Mouse (Mus musculus) left cerebral cortex, postnatal 14 days (tissue): ENCODE data around the gene Dlst. TPM values are rescaled to one million over a fixed set of nuclear protein-coding genes. Genes with fewer than 3 reads are reported as not detected.
"Not testable (repeated sequence)": the region's sequence is repeated elsewhere in the genome, so short reads cannot be mapped to it uniquely, and the experiment has no call there.

Experiments used
- DNase-seq, 2 experiments: peaks; one replicate each; pipeline ENCODE4 v3.0.0; 2021 to 2022; ENCODE audit warnings: low spot score in 2 of 2, mixed read lengths in 1 of 2
- intact Hi-C: fragments of 180-260 bp; cut with DNase I; formaldehyde crosslinking; loops from one replicate; pipeline ENCODE4 v1.15.1; 2025
- total RNA-seq, 2 experiments: library from RNA; stranded (reverse); gene quantifications; 2 replicates each; pipeline ENCODE4 v1.2.3; 2021

Gene Dlst
- total RNA-seq, 2 experiments from 2014 or later: 173 TPM

DNA sequence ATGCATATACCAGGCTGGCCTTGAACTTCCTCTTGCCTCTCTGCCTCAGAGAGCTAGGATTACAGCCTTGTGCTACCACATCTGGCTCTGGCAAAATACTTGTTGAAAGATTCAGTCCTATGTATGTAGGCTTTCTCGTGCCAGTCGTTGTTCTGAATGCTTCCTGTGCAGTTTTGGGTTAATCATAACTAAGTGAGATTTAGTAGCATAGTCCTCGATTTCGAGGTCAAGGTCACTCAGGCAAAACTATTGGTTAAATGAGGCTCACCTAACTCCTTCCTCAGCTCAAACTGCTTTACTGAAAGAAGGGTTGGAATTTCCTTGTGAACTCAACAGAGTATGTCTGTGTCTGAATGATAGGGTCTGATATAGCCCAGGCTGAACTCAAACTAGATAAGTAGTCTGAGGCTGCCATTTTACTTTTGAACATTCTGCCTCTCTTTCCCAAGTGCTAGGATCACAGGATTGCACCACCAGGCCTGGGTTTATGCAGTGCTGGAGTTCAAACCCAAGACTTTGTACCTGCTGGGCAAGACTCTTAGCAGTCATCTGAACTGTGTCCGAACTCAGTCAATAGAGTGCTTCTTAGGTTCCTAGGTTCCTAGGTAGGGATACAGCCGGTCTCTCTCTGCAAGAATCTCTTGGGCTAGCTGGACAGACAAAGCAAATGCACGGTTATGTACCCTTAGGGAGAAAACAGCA lies 2.1 kb downstream of the Dlst start:
- DNase-seq: no peak
- intact Hi-C loops: no loop called here

DNA sequence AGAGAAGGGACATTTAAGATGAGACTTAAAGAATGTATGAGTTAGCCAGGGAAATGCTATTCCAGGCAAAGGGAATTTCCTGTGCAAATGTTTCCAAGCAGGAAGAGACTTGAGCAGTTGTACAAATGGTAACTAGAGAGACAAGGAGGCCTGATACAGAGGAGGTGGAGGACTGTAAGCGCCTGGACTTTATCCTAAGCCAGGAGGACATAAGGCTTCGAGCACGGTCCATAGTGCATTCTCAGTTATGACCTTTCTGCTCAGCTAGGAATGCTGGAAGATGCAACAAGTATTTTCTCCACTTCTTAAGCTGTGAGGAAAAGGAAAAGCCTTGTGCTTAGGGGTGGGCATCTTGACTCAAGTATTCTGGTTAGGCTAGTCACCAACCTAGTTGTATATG lies 2.7 kb downstream of the Dlst start:
- DNase-seq: no peak
- intact Hi-C loops: no loop called here

DNA sequence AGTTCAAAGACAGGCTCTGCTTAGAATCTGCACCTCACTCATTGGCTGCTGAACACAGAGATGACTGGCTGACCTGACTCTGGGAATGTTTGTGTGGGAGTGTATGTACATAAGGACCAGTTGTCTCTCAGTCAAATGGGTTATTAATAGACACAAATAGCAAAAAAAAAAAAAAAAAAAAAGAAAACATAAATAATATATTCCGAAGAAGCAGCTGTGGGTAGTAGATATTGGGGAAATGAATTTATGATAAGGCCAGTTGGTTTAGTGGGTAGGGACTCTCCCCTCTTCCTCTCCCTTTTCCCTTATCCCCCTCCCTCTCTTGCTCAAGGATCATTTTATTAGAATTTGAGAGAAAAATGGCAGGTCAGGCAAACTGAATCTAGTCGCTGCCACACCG lies 3.3 kb downstream of the Dlst start:
- no peak for DNase-seq
- intact Hi-C loops: no loop called here

DNA sequence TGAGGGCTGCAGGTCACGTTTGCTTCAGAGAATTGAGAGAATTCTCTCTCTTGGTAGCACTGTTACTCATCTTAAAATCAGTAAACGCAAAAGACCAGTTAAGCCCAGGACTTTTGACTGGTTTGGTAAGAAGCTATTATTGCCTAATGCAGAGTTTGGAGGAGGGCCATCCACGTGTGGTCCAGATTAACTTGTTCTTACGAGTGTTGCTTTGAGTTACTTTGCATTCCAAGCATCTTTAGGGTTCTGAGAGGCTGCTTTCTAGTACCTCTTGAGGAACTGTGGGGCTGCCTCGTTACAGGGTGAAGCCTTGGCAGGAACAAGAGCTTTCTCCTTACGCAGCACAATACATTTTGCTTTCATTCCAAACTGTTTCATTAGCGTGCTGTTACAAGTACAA lies 5.0 kb downstream of the Dlst start:
- intact Hi-C loops: no loop called here
- no peak for DNase-seq

DNA sequence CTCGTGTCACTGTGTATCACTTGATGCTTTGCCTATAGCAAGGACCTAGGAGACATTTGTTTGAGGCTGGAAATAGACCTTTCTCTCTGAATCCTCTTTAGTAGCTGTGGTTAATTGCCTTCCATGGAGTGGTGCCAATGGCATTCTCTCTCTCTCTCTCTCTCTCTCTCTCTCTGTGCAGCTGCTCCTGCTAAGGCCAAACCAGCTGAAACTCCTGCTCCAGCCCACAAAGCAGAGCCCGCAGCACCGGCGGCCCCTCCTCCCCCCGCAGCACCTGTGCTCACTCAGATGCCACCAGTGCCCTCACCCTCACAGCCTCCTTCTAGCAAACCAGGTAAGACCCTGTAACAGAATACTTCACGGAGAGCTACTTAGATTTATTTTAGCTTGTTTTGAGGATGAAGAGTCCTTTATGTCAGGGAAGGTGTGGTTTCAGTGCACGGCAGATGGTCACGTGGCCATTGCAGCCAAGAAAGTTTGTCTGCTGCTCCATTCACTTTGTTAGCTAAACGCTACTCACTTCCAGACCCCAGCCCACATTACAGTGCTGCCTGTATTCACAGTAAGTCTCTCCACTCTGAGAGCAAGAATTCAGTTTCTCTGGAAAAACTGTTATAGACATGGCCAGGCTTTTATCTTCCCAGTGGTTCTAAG lies 11.3 kb downstream of the Dlst start:
- DNase-seq: no peak
- intact Hi-C loops: no loop called here

DNA sequence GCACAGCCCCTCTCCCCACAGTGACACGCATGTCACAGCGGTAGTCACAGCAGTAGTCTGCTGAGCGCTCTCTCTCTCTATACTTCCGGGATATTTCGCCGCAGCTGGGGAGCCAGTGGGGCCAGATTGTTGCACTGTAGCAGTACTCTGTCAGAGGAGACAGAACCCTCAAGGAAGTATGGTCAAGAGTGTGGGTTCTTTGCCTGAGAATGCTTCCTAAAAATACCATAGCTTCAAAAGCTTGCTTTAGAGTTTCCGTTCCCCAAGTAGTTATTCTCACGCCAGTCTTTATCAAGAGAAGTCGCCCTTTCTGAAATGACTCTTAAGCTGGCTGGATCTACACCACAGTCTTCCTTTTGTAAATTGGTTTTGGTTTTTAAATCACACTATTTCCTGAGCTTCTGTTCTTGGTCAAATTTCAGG lies 12.5 kb downstream of the Dlst start:
- intact Hi-C loops: no loop called here
- DNase-seq: no peak

DNA sequence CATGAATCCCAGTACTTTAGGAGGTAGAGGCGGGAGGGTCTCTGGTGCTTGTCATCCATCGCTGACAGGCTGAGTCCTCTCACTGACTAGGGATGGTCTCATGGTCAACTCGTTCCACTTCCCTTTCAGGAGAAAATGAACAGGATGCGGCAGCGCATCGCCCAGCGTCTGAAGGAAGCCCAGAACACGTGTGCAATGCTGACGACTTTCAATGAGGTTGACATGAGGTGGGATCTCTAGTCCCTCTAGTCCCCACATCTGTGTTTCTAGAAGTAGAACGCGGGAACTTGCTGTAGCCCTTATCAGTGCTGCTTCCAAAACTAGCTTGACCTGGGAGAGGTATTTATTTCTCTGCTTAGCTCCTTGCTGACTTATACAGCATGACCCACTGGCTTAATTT lies 13.0 kb downstream of the Dlst start:
- no peak for DNase-seq
- intact Hi-C loops: no loop called here

DNA sequence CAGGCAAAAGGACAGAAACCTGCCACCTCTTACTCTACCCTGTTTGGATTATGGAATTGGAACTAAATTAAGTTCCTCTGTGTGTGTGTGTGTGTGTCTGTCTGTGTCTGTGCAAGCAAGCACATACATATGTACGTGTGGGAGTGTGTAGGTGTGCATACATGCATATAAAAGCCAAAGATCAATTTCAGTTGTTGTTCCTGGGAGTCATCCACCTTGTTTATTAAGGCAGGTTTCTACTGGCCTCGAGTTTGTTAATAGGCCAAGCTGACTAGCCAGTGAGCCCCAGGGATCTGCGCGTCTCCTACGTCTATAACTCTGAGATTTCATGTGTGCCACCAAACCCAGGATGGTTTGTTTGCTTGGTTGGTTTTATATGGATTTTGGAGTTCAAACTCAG lies 14.1 kb downstream of the Dlst start:
- intact Hi-C loops: no loop called here
- no peak for DNase-seq

DNA sequence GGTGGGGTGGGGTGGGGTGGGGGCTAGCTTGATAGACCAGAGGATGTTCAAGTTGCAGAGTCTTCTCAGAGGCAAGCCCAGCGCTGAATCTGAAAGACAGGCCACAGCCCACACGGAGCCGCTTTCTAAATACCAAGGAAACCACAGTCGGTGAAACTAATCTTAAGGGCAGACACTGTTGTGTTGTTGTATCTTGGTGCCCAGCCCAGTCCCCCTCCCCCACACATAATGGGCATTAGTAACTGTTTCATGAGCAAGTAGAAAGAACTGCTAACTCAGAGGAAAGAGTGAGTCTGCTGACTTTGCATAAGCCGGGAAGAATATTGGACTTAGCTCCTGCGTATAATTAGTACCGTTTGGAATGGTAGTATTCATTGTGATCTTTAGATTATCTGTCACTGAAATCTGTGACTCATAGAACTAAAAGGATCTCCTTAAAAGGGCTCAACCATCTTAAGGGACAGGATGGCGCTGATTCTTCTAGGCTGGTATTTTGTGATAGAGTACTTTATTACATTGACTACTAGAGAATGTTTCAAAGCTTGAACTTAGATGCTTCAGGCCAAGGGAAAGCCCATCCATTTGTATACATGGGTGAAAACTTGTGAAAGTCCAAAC lies 16.5 kb downstream of the Dlst start:
- DNase-seq: no peak
- intact Hi-C loops: no loop called here

DNA sequence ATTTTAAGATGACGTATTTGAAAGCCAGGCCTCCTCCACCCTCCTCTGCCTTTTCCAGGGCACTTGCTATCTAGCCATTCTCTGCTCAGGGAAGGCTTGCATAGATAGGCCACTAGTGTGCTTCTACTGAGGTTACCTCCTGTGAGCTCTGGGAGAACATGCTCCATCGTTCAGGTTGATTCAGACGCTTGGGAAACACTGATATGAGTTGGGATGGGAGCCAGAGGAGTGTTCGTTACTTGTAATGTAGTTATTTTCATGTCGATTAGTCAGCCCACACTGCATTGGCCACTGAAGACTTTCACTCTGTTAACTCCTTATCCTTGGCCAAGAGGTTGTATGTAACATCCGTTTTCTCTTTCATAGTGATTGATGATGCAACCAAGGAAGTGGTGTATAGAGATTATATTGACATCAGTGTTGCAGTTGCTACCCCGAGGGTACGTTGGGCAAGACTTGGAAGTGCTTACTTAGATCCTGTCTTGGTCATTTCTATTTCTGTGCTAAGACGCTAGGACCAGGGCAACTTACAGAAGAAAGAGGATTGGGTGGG lies 18.9 kb downstream of the Dlst start:
- DNase-seq: no peak
- intact Hi-C loops: no loop called here

DNA sequence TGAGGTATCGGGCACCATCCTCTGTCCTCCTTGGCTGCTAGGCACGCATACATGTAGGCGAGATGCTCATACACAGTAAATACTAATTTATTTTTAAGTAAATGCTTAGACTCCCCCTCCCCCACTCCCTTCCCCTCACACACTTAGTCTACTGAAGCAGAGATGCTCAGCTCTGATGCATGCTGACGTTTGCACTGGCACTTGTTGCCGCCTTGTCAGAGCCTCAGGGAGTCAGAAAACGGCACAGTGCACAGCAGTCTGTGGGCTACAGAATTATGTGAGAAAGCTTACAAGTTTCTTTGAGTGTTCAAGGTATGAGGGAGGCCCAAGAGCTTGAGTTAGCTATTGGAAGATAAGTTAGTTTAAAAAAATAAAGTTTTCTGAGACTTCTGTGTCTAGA lies 20.7 kb downstream of the Dlst start:
- DNase-seq: no peak
- intact Hi-C loops: no loop called here

DNA sequence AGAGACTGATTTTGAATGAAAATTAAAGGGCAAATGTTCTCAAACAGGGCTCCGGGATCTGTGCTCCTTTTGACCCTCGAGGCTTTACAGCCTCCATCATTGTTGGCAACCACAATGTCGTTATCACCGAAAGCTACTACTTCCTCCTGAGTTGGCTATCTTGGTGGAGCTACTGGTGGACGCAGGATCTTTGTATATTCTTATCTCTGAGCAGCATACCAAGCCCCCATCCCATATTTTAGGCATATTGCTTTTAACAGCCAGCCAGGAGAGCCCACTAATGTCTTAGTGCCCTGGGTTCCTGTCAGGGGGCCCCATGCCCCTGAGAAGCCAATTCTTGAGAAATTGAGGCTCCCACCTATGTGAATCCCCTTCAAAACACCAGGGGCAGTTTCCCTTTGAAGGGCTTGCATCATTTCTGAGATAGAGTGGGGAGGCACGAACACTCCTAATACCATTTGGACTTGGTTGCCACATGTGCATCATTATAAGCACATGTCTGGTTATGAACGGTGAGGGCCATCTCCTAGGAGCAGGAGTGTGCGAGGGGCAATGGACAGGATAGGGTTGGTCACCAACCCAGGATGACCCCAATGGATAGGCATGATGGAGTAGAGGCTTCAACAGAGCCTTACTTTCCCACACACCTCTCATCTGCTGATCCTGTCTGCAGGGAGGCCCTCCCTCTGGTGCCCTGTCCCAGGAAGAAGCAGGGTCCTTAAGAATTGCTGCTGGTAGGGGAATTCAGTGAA lies 23.6 kb downstream of the Dlst start:
- intact Hi-C loops: no loop called here
- no peak for DNase-seq

DNA sequence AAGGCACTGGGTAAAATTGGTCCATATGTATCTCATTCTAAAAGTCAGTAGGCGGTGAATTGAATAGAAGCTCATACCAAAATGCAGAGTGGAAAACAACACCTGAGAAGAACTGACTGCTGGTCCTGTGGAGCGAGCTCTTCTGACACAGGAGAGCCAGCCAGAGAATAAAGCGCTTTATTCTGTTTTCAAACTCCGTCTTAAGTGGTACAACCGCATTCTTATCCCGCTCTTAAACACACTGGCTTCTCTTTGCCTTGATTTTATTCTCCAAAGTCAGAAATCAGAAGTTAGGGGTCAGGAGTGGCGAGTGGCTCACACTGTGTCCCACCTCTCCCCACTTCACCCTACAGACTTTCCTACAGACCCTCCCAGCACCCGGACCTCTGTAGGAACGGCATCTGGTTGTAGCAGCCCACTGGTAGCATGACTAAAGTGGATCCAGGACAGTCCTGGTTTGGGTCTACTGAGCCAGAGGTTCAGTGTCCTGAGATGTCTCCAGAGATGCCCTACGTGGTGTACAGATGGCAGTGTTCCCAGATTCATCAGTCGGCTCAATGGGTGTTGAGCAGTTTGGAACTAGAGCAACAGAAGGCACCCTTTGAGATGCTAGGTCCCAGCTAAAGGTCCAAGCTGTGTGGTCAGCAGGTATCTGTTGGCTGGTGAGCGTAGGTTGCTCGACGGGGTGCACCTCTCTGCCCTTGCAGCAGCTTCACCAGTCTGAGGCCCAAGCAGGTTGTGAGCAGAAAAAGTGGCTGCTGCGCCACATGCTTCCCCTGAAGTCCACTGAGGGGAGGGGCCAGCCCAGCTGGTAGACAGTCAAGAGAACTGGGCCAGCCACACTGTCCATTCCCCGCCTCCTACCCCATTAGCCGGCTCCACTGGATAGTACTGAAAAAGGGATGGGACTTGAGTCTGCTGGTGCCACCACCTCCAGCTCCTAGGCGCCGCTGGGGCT lies 25.2 kb downstream of the Dlst start:
- DNase-seq: no peak
- intact Hi-C loops: no loop called here

DNA sequence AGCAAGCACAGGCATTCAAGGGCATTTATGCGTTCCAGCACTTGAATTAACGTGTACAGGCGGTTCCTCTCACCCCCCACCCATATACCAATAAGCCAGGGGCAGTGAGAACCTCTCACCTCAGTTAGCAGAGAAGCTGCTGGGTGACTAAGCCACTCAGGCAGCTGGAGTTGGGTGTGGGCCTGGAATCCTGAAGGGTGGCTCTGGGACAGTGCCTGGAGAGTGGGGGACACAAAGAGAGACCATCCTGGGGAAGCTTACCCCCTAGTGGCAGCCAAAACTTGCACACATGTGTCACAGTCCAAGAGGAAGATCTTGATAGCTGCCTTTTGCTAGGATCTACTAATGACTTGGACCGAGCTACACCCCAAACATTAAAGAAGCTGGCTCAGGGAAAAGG lies 26.0 kb downstream of the Dlst start:
- DNase-seq: no peak
- intact Hi-C loops: no loop called here

DNA sequence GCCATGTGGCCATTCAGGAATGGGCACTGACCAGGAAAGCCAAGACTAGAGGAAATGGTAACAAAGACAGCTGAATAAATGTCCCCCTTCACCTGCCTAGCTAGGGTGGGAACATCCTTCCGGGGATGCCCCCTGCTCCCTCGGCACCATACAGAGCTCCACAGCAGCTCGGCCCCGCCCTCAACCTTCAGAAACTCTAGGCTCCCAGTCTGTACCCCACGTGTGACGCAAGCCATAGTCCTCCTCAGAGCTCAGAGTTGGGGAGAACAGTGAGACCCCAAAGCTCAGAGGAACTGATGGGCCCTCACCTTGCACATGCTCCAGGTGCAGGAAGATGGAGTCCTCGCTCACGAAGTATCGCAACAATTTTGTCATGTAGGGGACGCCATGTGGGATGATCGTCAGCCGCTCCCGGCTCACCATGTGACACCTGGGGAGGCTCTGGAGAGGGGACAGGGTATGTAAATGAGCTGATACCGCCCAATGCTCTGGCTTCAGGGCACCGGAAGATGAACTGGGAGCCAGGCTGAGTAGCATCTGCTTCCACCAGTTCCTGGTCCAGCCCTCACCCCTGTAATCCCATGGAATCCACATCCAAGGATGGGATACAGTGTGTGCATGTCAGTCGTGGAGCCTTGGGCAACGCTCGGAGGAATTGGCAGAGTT lies 29.5 kb downstream of the Dlst start:
- intact Hi-C loops: no loop called here
- no peak for DNase-seq

DNA sequence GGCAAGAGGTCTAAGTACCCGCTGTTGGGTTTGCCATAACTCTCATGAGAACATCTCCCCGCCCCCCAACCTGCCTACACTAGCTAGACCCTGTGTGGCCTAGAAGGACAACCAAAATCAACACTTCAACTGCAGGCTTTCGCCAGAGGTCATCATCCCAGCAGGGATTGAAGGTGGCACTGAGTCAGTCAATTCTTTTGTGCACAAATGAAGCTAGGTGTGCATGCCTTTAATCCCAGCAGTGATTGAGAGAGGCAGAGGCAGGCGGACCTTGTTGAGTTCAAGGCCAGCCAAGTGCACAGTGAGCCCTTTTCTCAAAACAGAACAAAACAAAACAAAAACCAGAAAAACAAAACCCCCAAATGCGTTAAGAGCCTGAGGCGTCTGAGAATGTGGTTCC lies 30.5 kb downstream of the Dlst start:
- intact Hi-C loops: no loop called here

DNA sequence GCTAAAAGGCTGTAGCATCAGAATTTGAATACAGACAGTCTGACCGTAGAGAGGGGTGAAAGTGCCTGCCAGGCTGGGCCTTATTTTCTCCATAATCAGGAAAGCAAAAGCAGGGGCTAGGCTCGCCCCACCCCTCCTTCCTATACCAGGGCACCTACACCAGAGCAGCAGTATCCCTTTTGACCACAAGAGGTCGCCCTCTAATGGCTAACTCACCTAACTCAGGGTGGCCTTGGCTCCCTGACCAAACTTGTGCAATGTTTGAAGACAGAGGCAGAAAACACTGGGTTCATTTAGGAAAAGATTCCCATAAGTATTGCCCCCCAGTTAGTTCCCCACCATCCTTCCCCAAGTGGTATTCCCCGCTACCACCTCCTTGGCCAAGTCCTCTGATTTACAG lies 32.2 kb downstream of the Dlst start:
- intact Hi-C loops: loop anchor here (1.0 kb wide), 1 partner anchor 163 kb away; no protein-coding TSS in a partner anchor
- peak; percentile 88 for DNase-seq

More for the DNA sequence above, 30.5 kb downstream of the Dlst start:
- no peak for DNase-seq

DNA sequence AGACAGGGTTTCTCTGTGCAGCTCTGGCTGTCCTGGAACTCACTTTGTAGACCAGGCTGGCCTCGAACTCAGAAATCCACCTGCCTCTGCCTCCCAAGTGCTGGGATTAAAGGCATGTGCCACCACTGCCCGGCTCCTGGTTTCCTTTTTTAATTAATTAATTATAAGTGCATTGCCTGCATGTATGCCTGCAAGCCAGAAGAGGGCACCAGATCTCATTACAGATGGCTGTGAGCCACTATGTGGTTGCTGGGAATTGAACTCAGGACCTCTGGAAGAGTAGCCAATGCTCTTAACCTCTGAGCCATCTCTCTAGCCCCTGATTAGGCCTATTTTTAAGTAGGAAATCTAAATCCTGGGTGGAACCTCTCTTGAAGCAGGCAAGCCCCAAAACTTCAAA lies 33.6 kb downstream of the Dlst start:
- DNase-seq, intact Hi-C loops: not testable (repeated sequence)
